Mouse (Mus musculus) limb, embryonic 12.5 days (tissue): ENCODE measurements around the gene Scgb2b26. TPM values are rescaled to one million over a fixed set of nuclear protein-coding genes. Genes with fewer than 3 reads are reported as not detected.
"Not testable (repeated sequence)": the region's sequence is repeated elsewhere in the genome, so short reads cannot be mapped to it uniquely, and the experiment has no call there.

ENCODE experiments used
- ATAC-seq: fragments of 200-750 bp; cut with Nextera tagmentation; 2 replicates; pipeline ENCODE4 v1.8.0; 2017; ENCODE audit warnings: low read depth, moderate TSS enrichment; ENCODE audit not compliant: insufficient number of reproducible peaks, insufficient read depth, low FRiP score, low TSS enrichment
- H3K27ac ChIP-seq: fragments of 300-500 bp; sonication (generic); 2 replicates; pipeline ENCODE4 v1.5.1; 2016; ENCODE audit warnings: mild to moderate bottlenecking, moderate library complexity
- H3K27me3 ChIP-seq: fragments of 300-500 bp; sonication (generic); 2 replicates; pipeline ENCODE4 v1.6.1; 2016; ENCODE audit warnings: mild to moderate bottlenecking, moderate library complexity
- H3K36me3 ChIP-seq: fragments of 300-500 bp; sonication (generic); 2 replicates; pipeline ENCODE4 v1.6.1; 2016; ENCODE audit warnings: mild to moderate bottlenecking, moderate library complexity
- H3K4me1 ChIP-seq: fragments of 300-500 bp; sonication (generic); replicated peaks from 2 replicates; pipeline ENCODE4 v1.6.1; 2016
- H3K4me2 ChIP-seq: fragments of 300-500 bp; sonication (generic); 2 replicates; pipeline ENCODE4 v1.6.1; 2016; ENCODE audit warnings: mild to moderate bottlenecking, moderate library complexity
- H3K4me3 ChIP-seq: fragments of 300-500 bp; sonication (generic); replicated peaks from 2 replicates; pipeline ENCODE4 v1.5.1; 2016; ENCODE audit warnings: mild to moderate bottlenecking
- H3K9ac ChIP-seq: fragments of 300-500 bp; sonication (generic); replicated peaks from 2 replicates; pipeline ENCODE4 v1.6.1; 2016; ENCODE audit warnings: mild to moderate bottlenecking, moderate library complexity
- H3K9me3 ChIP-seq: fragments of 300-500 bp; sonication (generic); 2 replicates; pipeline ENCODE4 v1.6.1; 2016; ENCODE audit warnings: mild to moderate bottlenecking, moderate library complexity
- WGBS: fragments of 180-500 bp; shearing (Covaris S2); methylation state at CpG from one replicate; pipeline ENCODE4 v1.1.7; 2016; 5-methylcytosine and 5-hydroxymethylcytosine counted together
- polyA plus RNA-seq: library from polyadenylated mRNA; unstranded; fragments of >200 nt; fragmentation: Nextera tagmentation; extraction: Ambion mirVana; gene quantifications from 2 replicates; pipeline ENCODE4 v1.2.1, GENCODE M21; 2016

The Scgb2b26 gene
- polyA plus RNA-seq = not detected in 2 replicates

DNA sequence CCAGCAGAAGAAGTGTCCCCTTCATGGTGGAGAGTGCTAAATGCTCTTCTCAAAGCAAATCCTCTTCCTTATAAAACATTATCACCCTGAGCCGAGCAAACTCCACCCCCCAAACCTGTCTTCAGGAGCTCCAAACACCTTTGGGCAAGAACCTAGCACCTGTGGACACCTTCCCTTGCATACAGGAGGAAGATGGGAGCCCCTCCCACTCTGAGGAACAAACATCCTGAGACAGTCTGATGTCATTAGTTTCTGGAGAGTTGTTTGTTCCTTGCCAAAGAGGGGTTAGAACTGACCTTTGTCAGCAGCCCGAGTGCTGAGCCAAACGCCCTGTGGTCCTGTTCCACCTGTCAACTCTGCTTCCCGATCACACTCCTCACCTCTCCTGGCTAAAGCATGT lies at the start of gene Scgb2b26:
Gene Scgb2b26, minus strand, starts transcription at position 101 of the 400 bp plus-strand sequence.
- Histone ChIP-seq H3K4me2 (no peak within 1 kb of the TSS), H3K9ac (no peak within 1 kb of the TSS), H3K36me3 (no peaks in the 10 kb centered on the region), H3K27ac (no peak within 1 kb of the TSS), H3K4me3 (no peak within 1 kb of the TSS), H3K4me1 (no peaks in the 10 kb centered on the region), H3K9me3 (peaks cover 57% of the 10 kb centered on the region), H3K27me3 (no peaks in the 10 kb centered on the region)
- WGBS = 84% methylated on average over 4 of the region's 4 CpGs
- no peak for ATAC-seq

DNA sequence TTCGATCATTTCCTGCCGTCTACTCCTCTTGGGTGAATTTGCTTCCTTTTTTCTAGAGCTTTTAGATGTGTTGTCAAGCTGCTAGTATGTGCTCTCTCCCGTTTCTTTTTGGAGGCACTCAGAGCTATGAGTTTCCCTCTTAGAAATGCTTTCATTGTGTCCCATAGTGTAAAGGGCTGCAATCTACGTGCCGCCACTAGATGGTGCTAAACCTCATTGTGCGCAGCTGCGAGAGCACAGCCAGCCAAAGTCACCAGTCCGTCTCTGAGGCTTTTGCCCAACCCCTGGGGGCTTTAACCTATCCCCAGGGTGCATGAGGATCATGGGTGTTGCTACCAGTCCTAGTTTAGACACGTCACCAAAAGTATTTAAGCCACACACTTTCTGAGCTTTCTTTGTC lies 37.4 kb upstream of the Scgb2b26 start:
- H3K27me3 ChIP-seq, H3K4me2 ChIP-seq, H3K4me3 ChIP-seq, H3K27ac ChIP-seq, H3K4me1 ChIP-seq, H3K36me3 ChIP-seq, H3K9ac ChIP-seq, ATAC-seq: not testable (repeated sequence)
- peaks cover 17% of the 10 kb centered on the region for H3K9me3 ChIP-seq
- WGBS = 30% methylated on average over 8 of the region's 9 CpGs

DNA sequence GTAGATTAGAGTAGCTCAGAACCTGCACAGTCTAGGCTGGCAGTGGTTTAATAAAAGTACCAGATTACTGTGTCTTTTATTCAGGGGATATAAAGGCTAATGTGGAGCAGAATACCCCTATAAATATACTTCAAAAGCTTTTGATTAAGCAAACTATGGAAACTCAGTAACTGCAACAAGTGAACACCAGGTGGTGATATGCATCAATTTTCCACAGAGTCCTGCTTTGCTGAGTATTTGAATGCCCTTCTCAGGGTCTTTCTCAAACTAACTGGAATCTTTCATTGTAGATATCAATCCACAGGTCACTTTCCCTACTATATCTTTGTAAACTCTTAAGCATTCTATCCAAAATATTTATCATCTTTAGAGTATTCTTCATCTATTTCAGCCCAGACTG lies 41.9 kb downstream of the Scgb2b26 start:
- ATAC-seq = no peak
- Histone ChIP-seq H3K4me2 (no peak overlapping the region), H3K9me3 (peaks cover 44% of the 10 kb centered on the region), H3K27ac (no peak overlapping the region), H3K4me3 (no peak overlapping the region), H3K4me1 (no peaks in the 10 kb centered on the region), H3K9ac (no peak overlapping the region), H3K27me3 (no peaks in the 10 kb centered on the region), H3K36me3 (no peaks in the 10 kb centered on the region)

DNA sequence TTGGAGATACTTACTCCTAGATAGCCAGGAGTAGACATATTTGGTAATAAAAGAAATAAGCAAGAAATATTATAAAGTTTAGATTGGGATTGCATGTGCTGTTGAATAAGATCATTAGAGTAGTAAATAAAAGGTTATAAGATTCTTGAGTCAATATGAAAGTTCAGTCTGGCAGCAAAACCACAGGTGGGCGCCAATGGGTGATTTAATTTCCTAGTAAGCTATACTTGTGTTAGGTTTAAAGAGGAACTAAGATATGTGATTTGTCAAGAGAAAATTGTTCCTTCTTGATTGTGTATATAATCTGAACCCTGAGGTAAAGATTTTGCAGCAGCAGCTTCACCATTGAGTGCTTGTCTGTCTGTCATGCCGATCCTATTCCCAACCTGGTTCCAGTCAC lies 44.0 kb downstream of the Scgb2b26 start:
- Histone ChIP-seq H3K36me3 (no peaks in the 10 kb centered on the region), H3K9me3 (peaks cover 61% of the 10 kb centered on the region), H3K27ac (no peak overlapping the region), H3K4me1 (no peaks in the 10 kb centered on the region), H3K9ac (no peak overlapping the region), H3K4me2 (no peak overlapping the region), H3K4me3 (no peak overlapping the region), H3K27me3 (no peaks in the 10 kb centered on the region)
- 75% methylated on average over 2 of the region's 2 CpGs for WGBS
- no peak for ATAC-seq

DNA sequence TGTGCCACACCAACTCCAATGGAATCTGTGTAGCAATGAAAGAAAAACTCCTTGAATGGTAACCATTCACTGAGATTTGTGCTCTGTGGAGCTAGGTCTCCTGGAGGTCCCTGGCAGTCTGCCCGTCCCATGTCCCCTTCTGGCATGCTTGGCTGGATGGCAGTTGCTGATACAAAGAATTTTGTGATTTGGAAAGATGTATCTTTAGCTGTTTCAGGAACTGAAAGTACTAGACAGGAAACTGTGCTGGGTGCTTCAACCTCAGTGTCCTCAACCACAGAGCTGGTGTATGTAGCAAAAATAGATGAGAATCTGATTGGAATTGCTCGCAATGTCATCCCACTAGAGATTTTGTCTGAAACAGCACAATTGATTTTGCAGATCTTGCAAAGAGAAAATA lies 44.8 kb downstream of the Scgb2b26 start:
- no peak for ATAC-seq
- Histone ChIP-seq H3K9me3 (peaks cover 65% of the 10 kb centered on the region), H3K36me3 (no peaks in the 10 kb centered on the region), H3K27ac (no peak overlapping the region), H3K27me3 (no peaks in the 10 kb centered on the region), H3K4me1 (no peaks in the 10 kb centered on the region), H3K9ac (no peak overlapping the region), H3K4me3 (no peak overlapping the region), H3K4me2 (no peak overlapping the region)
- 61% methylated on average over 2 of the region's 2 CpGs for WGBS

Other genes starting within 250 kb of the Scgb2b26 start
- gene Scgb2b24, start 205.7 kb downstream of the Scgb2b26 start, polyA plus RNA-seq = not detected in 2 replicates
- not detected in 2 replicates for gene Scgb1b24, start 201.2 kb downstream of the Scgb2b26 start, polyA plus RNA-seq
- gene Scgb2b27, start 68.9 kb upstream of the Scgb2b26 start, polyA plus RNA-seq = not detected in 2 replicates
- not detected in 2 replicates for gene Scgb1b27, start 76.4 kb upstream of the Scgb2b26 start, polyA plus RNA-seq
- not detected in 2 replicates for gene Scgb1b30, start 150.4 kb upstream of the Scgb2b26 start, polyA plus RNA-seq
- 8.4 and 8.8 TPM in 2 replicates for gene Wtip, start 188.2 kb upstream of the Scgb2b26 start, polyA plus RNA-seq
- 275 and 276 TPM in 2 replicates for gene Uba2, start 224.6 kb upstream of the Scgb2b26 start, polyA plus RNA-seq